Mouse (Mus musculus) heart, embryonic 16.5 days (tissue): ENCODE data around the gene Entpd1. TPM values are rescaled to one million over a fixed set of nuclear protein-coding genes. Genes with fewer than 3 reads are reported as not detected.

Experiments
- ATAC-seq: fragments of 200-750 bp; cut with Nextera tagmentation; replicated peaks from 2 replicates; pipeline ENCODE4 v1.8.0; 2017; ENCODE audit warnings: moderate number of reproducible peaks; ENCODE audit not compliant: insufficient read depth, low FRiP score; ENCODE audit errors: extremely low read depth
- H3K27ac ChIP-seq: fragments of 300-500 bp; sonication (generic); 2 replicates; pipeline ENCODE4 v1.5.1; 2014; ENCODE audit warnings: mild to moderate bottlenecking, low read length, control low read depth, moderate library complexity
- H3K27me3 ChIP-seq: fragments of 300-500 bp; sonication (generic); 2 replicates; pipeline ENCODE4 v1.6.1; 2014; ENCODE audit warnings: low read length, mixed read lengths; ENCODE audit not compliant: control insufficient read depth, insufficient read depth
- H3K36me3 ChIP-seq: fragments of 300-500 bp; sonication (generic); 2 replicates; pipeline ENCODE4 v1.6.1; 2014; ENCODE audit not compliant: control insufficient read depth, insufficient read depth
- H3K4me1 ChIP-seq: fragments of 300-500 bp; sonication (generic); 2 replicates; pipeline ENCODE4 v1.6.1; 2014; ENCODE audit warnings: low read length, mixed read lengths; ENCODE audit not compliant: control insufficient read depth, insufficient read depth
- H3K4me2 ChIP-seq: fragments of 300-500 bp; sonication (generic); 2 replicates; pipeline ENCODE4 v1.6.1; 2014; ENCODE audit warnings: low read depth, mild to moderate bottlenecking, control low read depth, low read length
- H3K4me3 ChIP-seq: fragments of 300-500 bp; sonication (generic); 2 replicates; pipeline ENCODE4 v1.5.1; 2014; ENCODE audit warnings: mild to moderate bottlenecking, control low read depth, low read length
- H3K9ac ChIP-seq: fragments of 300-500 bp; sonication (generic); 2 replicates; pipeline ENCODE4 v1.6.1; 2014; ENCODE audit warnings: low read length, control low read depth
- H3K9me3 ChIP-seq: fragments of 300-500 bp; sonication (generic); replicated peaks from 2 replicates; pipeline ENCODE4 v1.6.1; 2016; ENCODE audit warnings: low read length; ENCODE audit not compliant: control insufficient read depth
- WGBS: fragments of 180-500 bp; shearing (Covaris S2); extraction: QIAGEN DNeasy Blood & Tissue Kit; methylation state at CpG from one replicate; pipeline ENCODE4 v1.1.7; 2014; 5-methylcytosine and 5-hydroxymethylcytosine counted together
- polyA plus RNA-seq: library from polyadenylated mRNA; unstranded; fragments of >200 nt; fragmentation: Nextera tagmentation; extraction: Ambion mirVana; gene quantifications from 2 replicates; pipeline ENCODE4 v1.2.1, GENCODE M21; 2015

Gene Entpd1
- polyA plus RNA-seq, 1 experiment from 2014 or later = 11.7 TPM

GRCm38 (mm10) chr19:40762023-40762759 is 150.0 kb downstream of the Entpd1 start:
- Histone ChIP-seq H3K27ac (no peak overlapping the region), H3K4me2 (peak overlapping the region; percentile 61), H3K4me3 (peak overlapping the region; percentile 41), H3K9me3 (no peaks in the 10 kb centered on the region), H3K9ac (peak overlapping the region; percentile 39), H3K27me3 (peaks cover 10% of the 10 kb centered on the region), H3K36me3 (no peaks in the 10 kb centered on the region), H3K4me1 (no peaks in the 10 kb centered on the region)
- 29% methylated on average over 22 of the region's 22 CpGs for WGBS
- ATAC-seq = no peak

GRCm38 (mm10) chr19:40767189-40767588 is 155.0 kb downstream of the Entpd1 start:
- Histone ChIP-seq H3K4me3 (no peak overlapping the region), H3K36me3 (no peaks in the 10 kb centered on the region), H3K27ac (no peak overlapping the region), H3K9ac (no peak overlapping the region), H3K4me2 (no peak overlapping the region), H3K4me1 (peaks cover 7% of the 10 kb centered on the region), H3K9me3 (no peaks in the 10 kb centered on the region), H3K27me3 (no peaks in the 10 kb centered on the region; the same call in 1 of the 2 replicates)
- WGBS = 82% methylated on average over 2 of the region's 2 CpGs
- ATAC-seq = no peak

GRCm38 (mm10) chr19:40769341-40769770 is 157.2 kb downstream of the Entpd1 start:
- Histone ChIP-seq H3K9me3 (no peaks in the 10 kb centered on the region), H3K4me3 (no peak overlapping the region), H3K27me3 (peaks cover 4% of the 10 kb centered on the region), H3K4me1 (peaks cover 9% of the 10 kb centered on the region), H3K4me2 (no peak overlapping the region; the same call in 1 of the 2 replicates), H3K36me3 (no peaks in the 10 kb centered on the region), H3K27ac (no peak overlapping the region), H3K9ac (no peak overlapping the region)
- 12% methylated on average over 7 of the region's 7 CpGs for WGBS
- ATAC-seq = 0 out of 2 replicates have a peak, but pooled peaks have one; percentile 28

GRCm38 (mm10) chr19:40788004-40788714 is 176.0 kb downstream of the Entpd1 start:
- WGBS = 55% methylated on average over 15 of the region's 15 CpGs
- Histone ChIP-seq H3K4me1 (no peaks in the 10 kb centered on the region), H3K4me2 (no peak overlapping the region), H3K9me3 (no peaks in the 10 kb centered on the region), H3K4me3 (no peak overlapping the region), H3K9ac (no peak overlapping the region), H3K27me3 (peaks cover 2% of the 10 kb centered on the region), H3K27ac (no peak overlapping the region), H3K36me3 (no peaks in the 10 kb centered on the region)
- ATAC-seq = no peak

GRCm38 (mm10) chr19:40788715-40789084 is 176.5 kb downstream of the Entpd1 start:
- ATAC-seq = no peak
- WGBS = 58% methylated on average over 2 of the region's 2 CpGs
- H3K4me2 ChIP-seq = no peak overlapping the region
- no peaks in the 10 kb centered on the region for H3K9me3 ChIP-seq
- H3K9ac ChIP-seq = no peak overlapping the region
- no peaks in the 10 kb centered on the region for H3K36me3 ChIP-seq
- H3K27ac ChIP-seq = no peak overlapping the region
- no peaks in the 10 kb centered on the region for H3K4me1 ChIP-seq
- no peak overlapping the region for H3K4me3 ChIP-seq
- H3K27me3 ChIP-seq = peaks cover 6% of the 10 kb centered on the region

Other genes with a start within 250 kb of the Entpd1 start
- 141 and 152 TPM in 2 replicates for gene Sorbs1, start 98.6 kb upstream of the Entpd1 start, polyA plus RNA-seq
- 51.9 and 58.3 TPM in 2 replicates for gene Aldh18a1, start 23.9 kb upstream of the Entpd1 start, polyA plus RNA-seq
- 8.9 and 11.1 TPM in 2 replicates for gene Tctn3, start 133 bp upstream of the Entpd1 start, polyA plus RNA-seq
- not detected in 2 replicates for gene Cc2d2b, start 136.4 kb downstream of the Entpd1 start, polyA plus RNA-seq
- 6.3 and 6.6 TPM in 2 replicates for gene Ccnj, start 218.9 kb downstream of the Entpd1 start, polyA plus RNA-seq